In genomic region chr5:123507936-123508723, GRCm38 (mm10) we compare ENCODE assay signal across 8 mouse cellular contexts. TPM values are rescaled to one million over a fixed set of nuclear protein-coding genes. Genes with fewer than 3 reads are reported as not detected.
DNase-seq lines count a peak whose midpoint lies in the region; ATAC-seq and TF ChIP-seq lines count a peak whose summit lies in the region.

No protein-coding gene starts in this region.

- DNase-seq in MN1 (ENCODE audit: low spot score): peak; percentile 86
- peak; percentile 55 to 71 for DNase-seq in cerebellum, adult 18-20 months
- DNase-seq in heart, postnatal 4 days: peak; percentile 82
- DNase-seq in layer of hippocampus, adult 9-11 months: peak; percentile 84
- peak; percentile 87 for DNase-seq in lung, postnatal 0 days (ENCODE audit: low spot score)
- DNase-seq in retina, adult 2 months (ENCODE audit: low read depth, low spot score): peak; percentile 53
- peak; percentile 86 for DNase-seq in thymus, postnatal 25 days

- no peak for TF ChIP-seq EP300 in lung, postnatal 0 days (IDR thresholded peaks at IDR 0.05)

- peak overlapping the region; percentile 74 for H3K4me3 ChIP-seq in forebrain, embryonic 16.5 days (replicated peaks; ENCODE audit: low read length)
- peak overlapping the region; percentile 48 for H3K4me3 ChIP-seq in lung, postnatal 0 days (ENCODE audit: low read depth, low read length)

- H3K4me1 ChIP-seq in forebrain, embryonic 16.5 days (replicated peaks; ENCODE audit: control insufficient read depth, insufficient read depth, low read length): peaks cover 20% of the 10 kb centered on the region
- 0 out of 2 replicates have a peak, but pooled peaks cover 3% of the 10 kb centered on the region for H3K4me1 ChIP-seq in lung, postnatal 0 days (ENCODE audit: insufficient read depth, low read depth, low read length)

- TF ChIP-seq CTCF in lung, postnatal 0 days (IDR thresholded peaks at IDR 0.05): peak; percentile 42

- H3K36me3 ChIP-seq in forebrain, embryonic 16.5 days (ENCODE audit: control insufficient read depth, insufficient read depth): peaks cover 2% of the 10 kb centered on the region; the same call in 1 of the 2 replicates
- H3K36me3 ChIP-seq in lung, postnatal 0 days (ENCODE audit: insufficient read depth, low read length): no peaks in the 10 kb centered on the region

- peak overlapping the region; percentile 76 for H3K9ac ChIP-seq in forebrain, embryonic 16.5 days (replicated peaks; ENCODE audit: low read depth, low read length)
- H3K9ac ChIP-seq in lung, postnatal 0 days (replicated peaks; ENCODE audit: low read depth): no peak overlapping the region; the same call in 1 of the 2 replicates

- H3K9me3 ChIP-seq in forebrain, embryonic 16.5 days (ENCODE audit: control insufficient read depth, low read length): no peaks in the 10 kb centered on the region
- H3K9me3 ChIP-seq in lung, postnatal 0 days (ENCODE audit: low read length): no peaks in the 10 kb centered on the region

- H3K4me2 ChIP-seq in forebrain, embryonic 16.5 days (ENCODE audit: low read length): peak overlapping the region; percentile 80
- peak overlapping the region; percentile 83 for H3K4me2 ChIP-seq in lung, postnatal 0 days (replicated peaks; ENCODE audit: low read depth, low read length)

- H3K27me3 ChIP-seq in forebrain, embryonic 16.5 days (replicated peaks; ENCODE audit: control insufficient read depth, insufficient read depth, low read length): no peaks in the 10 kb centered on the region
- peaks cover 2% of the 10 kb centered on the region; the same call in 1 of the 2 replicates for H3K27me3 ChIP-seq in lung, postnatal 0 days (replicated peaks; ENCODE audit: insufficient read depth, low read length)

- peak; percentile 94 for ATAC-seq in forebrain, embryonic 16.5 days
- peak; percentile 91 for ATAC-seq in lung, postnatal 0 days

- no peak overlapping the region for H3K27ac ChIP-seq in forebrain, embryonic 16.5 days (ENCODE audit: low read length)
- no peak overlapping the region for H3K27ac ChIP-seq in lung, postnatal 0 days (ENCODE audit: low read length)

- WGBS in forebrain, embryonic 16.5 days: under 1% methylated on average over 59 of the region's 59 CpGs
- 2% methylated on average over 50 of the region's 59 CpGs for WGBS in lung, postnatal 0 days

RNA-seq across cellular contexts. Expression of gene B3gnt4, which starts 2.1 kb away (rescaled TPM):
- 1.8 and 2.5 TPM in 2 replicates for polyA plus RNA-seq in forebrain, embryonic 16.5 days (2015; fragmentation: Nextera tagmentation; extraction: Ambion mirVana)
- total RNA-seq in heart, postnatal 4 days (2021): not detected
- 1.1 and 1.6 TPM in 2 replicates for polyA plus RNA-seq in lung, postnatal 0 days (2015; fragmentation: Nextera tagmentation; extraction: Ambion mirVana)

RNA-seq across cellular contexts. Expression of gene Diablo, which starts 15.8 kb away (rescaled TPM):
- 116 and 123 TPM in 2 replicates for polyA plus RNA-seq in forebrain, embryonic 16.5 days (2015; fragmentation: Nextera tagmentation; extraction: Ambion mirVana)
- 10 to 100 TPM; 51.9 to 58.1 TPM for total RNA-seq in heart, postnatal 4 days (2021)
- 74.3 and 75.9 TPM in 2 replicates for polyA plus RNA-seq in lung, postnatal 0 days (2015; fragmentation: Nextera tagmentation; extraction: Ambion mirVana)

RNA-seq across cellular contexts. Expression of gene Gm49027, which starts 17.2 kb away (rescaled TPM):
- 2.3 and 4.1 TPM in 2 replicates for polyA plus RNA-seq in forebrain, embryonic 16.5 days (2015; fragmentation: Nextera tagmentation; extraction: Ambion mirVana)
- under 1 TPM; 0.21 to 0.52 TPM for total RNA-seq in heart, postnatal 4 days (2021)
- polyA plus RNA-seq in lung, postnatal 0 days (2015; fragmentation: Nextera tagmentation; extraction: Ambion mirVana): 1.9 and 2.1 TPM in 2 replicates

RNA-seq across cellular contexts. Expression of gene Il31, which starts 18.8 kb away (rescaled TPM):
- not detected in 2 replicates for polyA plus RNA-seq in forebrain, embryonic 16.5 days (2015; fragmentation: Nextera tagmentation; extraction: Ambion mirVana)
- not detected for total RNA-seq in heart, postnatal 4 days (2021)
- not detected in 2 replicates for polyA plus RNA-seq in lung, postnatal 0 days (2015; fragmentation: Nextera tagmentation; extraction: Ambion mirVana)

RNA-seq across cellular contexts. Expression of gene Lrrc43, which starts 19.0 kb away (rescaled TPM):
- 0.24 and 0.43 TPM in 2 replicates for polyA plus RNA-seq in forebrain, embryonic 16.5 days (2015; fragmentation: Nextera tagmentation; extraction: Ambion mirVana)
- not detected for total RNA-seq in heart, postnatal 4 days (2021)
- polyA plus RNA-seq in lung, postnatal 0 days (2015; fragmentation: Nextera tagmentation; extraction: Ambion mirVana): 2.5 and 3.4 TPM in 2 replicates
